Mouse (Mus musculus): ENCODE measurements at regions not wholly inside any gene's neighbourhood (a gene's known extent, or its start where the extent isn't known, plus 50 kb on each side); places are given as distances from the start of the nearest gene placed in this dataset.
A peak's percentile ranks its signal among the peaks of the same experiment; 100 is the strongest.

- TF ChIP-seq CTCF (IDR thresholded peaks at IDR 0.05; ENCODE audit: control insufficient read depth, insufficient read depth, insufficient read length): no peak
- peak; percentile 65 for TF ChIP-seq MAX (IDR thresholded peaks at IDR 0.05)
- TF ChIP-seq USF1 (IDR thresholded peaks at IDR 0.05; ENCODE audit: low read depth): peak; percentile 2
- TF ChIP-seq CEBPB (IDR thresholded peaks at IDR 0.05; ENCODE audit: low read depth): no peak
- TF ChIP-seq MYOD1 (IDR thresholded peaks at IDR 0.05; ENCODE audit: control insufficient read depth, insufficient read length, low read depth): peak; percentile 51
- TF ChIP-seq MYOG (IDR thresholded peaks at IDR 0.05; ENCODE audit: control insufficient read depth, extremely low read depth, insufficient read length): no peak
- TF ChIP-seq FOSL1 (IDR thresholded peaks at IDR 0.05; ENCODE audit: insufficient read depth, low read length, poor library complexity, severe bottlenecking): peak; percentile 60
These were observed 456.2 kb downstream of the Zfp704 start for GRCm38 (mm10) chr3:9153690-9154089.

All from C2C12 (cell line).